Mouse (Mus musculus) heart, postnatal 0 days (tissue): ENCODE data around the gene Zfp280b. TPM values are rescaled to one million over a fixed set of nuclear protein-coding genes. Genes with fewer than 3 reads are reported as not detected.

Experiments used
- ATAC-seq: fragments of 200-750 bp; cut with Nextera tagmentation; 2 replicates; pipeline ENCODE4 v1.8.0; 2017; ENCODE audit warnings: low read depth, moderate number of reproducible peaks, moderate library complexity; ENCODE audit not compliant: insufficient read depth
- DNase-seq: peaks from one replicate; pipeline ENCODE4 v3.0.0-alpha.2; 2016; ENCODE audit warnings: low spot score
- H3K27ac ChIP-seq: fragments of 300-500 bp; sonication (generic); 2 replicates; pipeline ENCODE4 v1.5.1; 2014; ENCODE audit warnings: low read depth, mild to moderate bottlenecking
- H3K27me3 ChIP-seq: fragments of 300-500 bp; sonication (generic); 2 replicates; pipeline ENCODE4 v1.6.1; 2014; ENCODE audit warnings: low read length, mixed read lengths; ENCODE audit not compliant: control insufficient read depth, insufficient read depth
- H3K36me3 ChIP-seq: fragments of 300-500 bp; sonication (generic); replicated peaks from 2 replicates; pipeline ENCODE4 v1.6.1; 2014; ENCODE audit warnings: low read length, mixed read lengths; ENCODE audit not compliant: control insufficient read depth, insufficient read depth
- H3K4me1 ChIP-seq: fragments of 300-500 bp; sonication (generic); 2 replicates; pipeline ENCODE4 v1.6.1; 2014; ENCODE audit warnings: antibody characterized with exemption; ENCODE audit not compliant: control insufficient read depth, insufficient read depth
- H3K4me2 ChIP-seq: fragments of 300-500 bp; sonication (generic); 2 replicates; pipeline ENCODE4 v1.6.1; 2014; ENCODE audit warnings: low read depth, mild to moderate bottlenecking, low read length, moderate library complexity
- H3K4me3 ChIP-seq: fragments of 300-500 bp; sonication (generic); 2 replicates; pipeline ENCODE4 v1.5.1; 2014; ENCODE audit warnings: low read depth, low read length
- H3K9ac ChIP-seq: fragments of 300-500 bp; sonication (generic); replicated peaks from 2 replicates; pipeline ENCODE4 v1.6.1; 2014; ENCODE audit warnings: low read depth, low read length, mixed read lengths
- H3K9me3 ChIP-seq: fragments of 300-500 bp; sonication (generic); replicated peaks from 2 replicates; pipeline ENCODE4 v1.6.1; 2016; ENCODE audit warnings: low read length; ENCODE audit not compliant: control insufficient read depth
- CTCF ChIP-seq: IDR thresholded peaks from 2 replicates; pipeline ENCODE4 v1.5.1; 2016; ENCODE audit warnings: antibody characterized with exemption, control low read depth, low read depth
- EP300 ChIP-seq: IDR thresholded peaks from 2 replicates; pipeline ENCODE4 v1.6.1; 2016; ENCODE audit warnings: antibody characterized with exemption, low read depth
- WGBS: fragments of 180-500 bp; shearing (Covaris S2); extraction: QIAGEN DNeasy Blood & Tissue Kit; methylation state at CpG from one replicate; pipeline ENCODE4 v1.1.7; 2014; 5-methylcytosine and 5-hydroxymethylcytosine counted together
- polyA plus RNA-seq: library from polyadenylated mRNA; unstranded; fragments of >200 nt; fragmentation: Nextera tagmentation; extraction: Ambion mirVana; gene quantifications from 2 replicates; pipeline ENCODE4 v1.2.1, GENCODE M21; 2015
- total RNA-seq: library from RNA; depleted of rRNA; stranded (reverse); fragments of >200 nt; gene quantifications from 2 replicates; pipeline ENCODE4 v1.2.3, GENCODE M21; 2014; ENCODE audit warnings: low replicate concordance

Gene Zfp280b
- total and polyA plus RNA-seq, 2 experiments from 2014 or later, result 7.7 to 7.8 TPM

DNA sequence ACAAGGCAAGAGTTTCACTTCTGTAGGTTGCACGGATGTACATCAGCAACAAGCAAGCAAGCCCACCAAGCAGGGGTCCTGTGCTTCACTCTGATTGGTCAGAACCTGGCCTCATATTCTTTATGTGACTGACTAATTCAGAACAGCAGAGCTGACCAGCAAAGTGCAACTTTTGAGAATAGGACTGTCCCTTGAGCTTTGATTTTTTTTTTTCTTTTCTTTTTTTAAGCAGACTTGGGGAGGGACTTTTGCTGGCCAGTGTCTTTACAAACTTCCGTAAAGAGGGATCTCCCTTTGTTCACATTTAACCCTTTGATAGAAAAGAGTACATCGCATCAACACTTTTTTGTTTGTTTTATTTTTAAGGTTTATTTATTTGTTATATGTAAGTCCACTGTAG is 22.6 kb upstream of the Zfp280b start:
- ATAC-seq (no peak), DNase-seq (no peak)
- Histone ChIP-seq H3K9ac (no peak overlapping the region), H3K27ac (no peak overlapping the region), H3K4me3 (no peak overlapping the region), H3K36me3 (no peaks in the 10 kb centered on the region), H3K4me1 (no peaks in the 10 kb centered on the region), H3K4me2 (no peak overlapping the region), H3K27me3 (no peaks in the 10 kb centered on the region), H3K9me3 (no peaks in the 10 kb centered on the region)
- 69% methylated on average over 3 of the region's 3 CpGs for WGBS
- no peak for TF ChIP-seq CTCF
- no peak for TF ChIP-seq EP300

DNA sequence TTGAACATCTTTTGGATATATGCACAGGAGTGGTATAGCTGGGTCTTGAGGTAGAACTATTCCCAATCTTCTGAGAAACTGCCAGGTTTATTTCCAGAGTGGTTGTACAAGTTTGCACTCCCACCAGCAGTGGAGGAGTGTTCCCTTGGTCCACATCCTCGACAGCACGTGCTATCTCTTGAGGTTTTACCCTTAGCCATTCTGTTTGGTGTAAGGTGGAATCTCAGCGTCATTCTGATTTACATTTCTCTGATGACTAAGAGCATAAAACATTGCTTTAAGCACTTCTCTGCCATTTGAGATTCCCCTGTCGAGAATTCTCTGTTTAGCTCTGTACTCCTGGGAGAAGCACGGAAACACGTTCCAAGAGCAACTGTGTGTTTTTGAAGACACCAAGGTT is 19.5 kb upstream of the Zfp280b start:
- H3K4me3 ChIP-seq, result no peak overlapping the region
- 47% methylated on average over 6 of the region's 6 CpGs for WGBS
- no peaks in the 10 kb centered on the region for H3K4me1 ChIP-seq
- DNase-seq (no peak), ATAC-seq (no peak)
- H3K9ac ChIP-seq, result no peak overlapping the region
- no peak overlapping the region for H3K27ac ChIP-seq
- TF ChIP-seq CTCF, result no peak
- no peak for TF ChIP-seq EP300
- no peaks in the 10 kb centered on the region for H3K27me3 ChIP-seq
- H3K4me2 ChIP-seq, result no peak overlapping the region
- H3K9me3 ChIP-seq, result no peaks in the 10 kb centered on the region
- no peaks in the 10 kb centered on the region for H3K36me3 ChIP-seq

- Histone ChIP-seq H3K36me3 (no peaks in the 10 kb centered on the region), H3K4me3 (no peak overlapping the region), H3K27me3 (no peaks in the 10 kb centered on the region), H3K9me3 (no peaks in the 10 kb centered on the region), H3K4me1 (no peaks in the 10 kb centered on the region), H3K27ac (no peak overlapping the region), H3K4me2 (no peak overlapping the region), H3K9ac (no peak overlapping the region)
- 89% methylated on average over 3 of the region's 3 CpGs for WGBS
- TF ChIP-seq EP300, result no peak
- no peak for TF ChIP-seq CTCF
- DNase-seq, result no peak
- no peak for ATAC-seq
Observed at GRCm38 (mm10) chr10:76016886-76017285, 15.6 kb upstream of the Zfp280b start.

- Histone ChIP-seq H3K4me3 (no peak overlapping the region), H3K36me3 (no peaks in the 10 kb centered on the region), H3K4me2 (no peak overlapping the region), H3K9me3 (no peaks in the 10 kb centered on the region; the same call in 1 of the 2 replicates), H3K4me1 (no peaks in the 10 kb centered on the region), H3K27me3 (no peaks in the 10 kb centered on the region), H3K27ac (no peak overlapping the region), H3K9ac (no peak overlapping the region)
- no peak for DNase-seq
- TF ChIP-seq CTCF (no peak), EP300 (no peak)
- WGBS, result 50% methylated on average over 3 of the region's 3 CpGs
- ATAC-seq, result no peak
Observed at GRCm38 (mm10) chr10:76021728-76022127, 10.7 kb upstream of the Zfp280b start.

DNA sequence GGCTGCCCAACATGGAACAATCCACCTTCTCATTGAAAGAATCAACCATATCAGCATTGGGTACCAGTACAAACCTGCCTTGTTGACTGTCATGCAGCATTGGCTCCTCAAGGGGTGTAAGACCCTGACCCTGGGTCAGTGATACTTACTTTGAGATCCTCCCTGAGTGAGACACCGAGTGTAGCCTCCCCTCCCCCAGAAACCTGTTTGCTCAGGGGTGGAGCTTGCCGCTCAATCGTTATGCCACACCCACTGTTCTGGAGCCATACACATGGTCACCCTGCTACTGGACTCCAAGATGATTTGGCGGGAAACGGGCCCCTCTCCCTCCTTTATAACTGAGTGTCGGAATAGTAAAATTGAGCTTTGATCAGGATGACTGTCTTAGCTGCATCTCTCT is 8.5 kb upstream of the Zfp280b start:
- TF ChIP-seq EP300 (no peak), CTCF (no peak)
- H3K27me3 ChIP-seq, result no peaks in the 10 kb centered on the region
- WGBS, result 80% methylated on average over 6 of the region's 6 CpGs
- H3K4me2 ChIP-seq, result no peak overlapping the region
- no peaks in the 10 kb centered on the region; the same call in 1 of the 2 replicates for H3K9me3 ChIP-seq
- H3K27ac ChIP-seq, result no peak overlapping the region
- no peak for ATAC-seq
- no peak for DNase-seq
- H3K4me3 ChIP-seq, result no peak overlapping the region
- H3K36me3 ChIP-seq, result no peaks in the 10 kb centered on the region
- no peaks in the 10 kb centered on the region for H3K4me1 ChIP-seq
- no peak overlapping the region for H3K9ac ChIP-seq

GRCm38 (mm10) chr10:76025470-76026190 is 6.8 kb upstream of the Zfp280b start:
- Histone ChIP-seq H3K9me3 (no peaks in the 10 kb centered on the region; the same call in 1 of the 2 replicates), H3K9ac (no peak overlapping the region), H3K27ac (no peak overlapping the region), H3K27me3 (no peaks in the 10 kb centered on the region), H3K4me3 (no peak overlapping the region), H3K36me3 (no peaks in the 10 kb centered on the region), H3K4me1 (no peaks in the 10 kb centered on the region), H3K4me2 (no peak overlapping the region)
- 81% methylated on average over 9 of the region's 10 CpGs for WGBS
- no peak for DNase-seq
- TF ChIP-seq CTCF, result no peak
- no peak for TF ChIP-seq EP300
- ATAC-seq, result no peak
